Mouse (Mus musculus): Measurements from ENCODE around the gene D16Ertd472e. TPM values are rescaled to one million over a fixed set of nuclear protein-coding genes. Genes with fewer than 3 reads are reported as not detected.
A peak's percentile ranks its signal among the peaks of the same experiment; 100 is the strongest.

Gene D16Ertd472e
- total RNA-seq, 2 experiments from 2014 or later, result 1.3 to 13.4 TPM

DNA sequence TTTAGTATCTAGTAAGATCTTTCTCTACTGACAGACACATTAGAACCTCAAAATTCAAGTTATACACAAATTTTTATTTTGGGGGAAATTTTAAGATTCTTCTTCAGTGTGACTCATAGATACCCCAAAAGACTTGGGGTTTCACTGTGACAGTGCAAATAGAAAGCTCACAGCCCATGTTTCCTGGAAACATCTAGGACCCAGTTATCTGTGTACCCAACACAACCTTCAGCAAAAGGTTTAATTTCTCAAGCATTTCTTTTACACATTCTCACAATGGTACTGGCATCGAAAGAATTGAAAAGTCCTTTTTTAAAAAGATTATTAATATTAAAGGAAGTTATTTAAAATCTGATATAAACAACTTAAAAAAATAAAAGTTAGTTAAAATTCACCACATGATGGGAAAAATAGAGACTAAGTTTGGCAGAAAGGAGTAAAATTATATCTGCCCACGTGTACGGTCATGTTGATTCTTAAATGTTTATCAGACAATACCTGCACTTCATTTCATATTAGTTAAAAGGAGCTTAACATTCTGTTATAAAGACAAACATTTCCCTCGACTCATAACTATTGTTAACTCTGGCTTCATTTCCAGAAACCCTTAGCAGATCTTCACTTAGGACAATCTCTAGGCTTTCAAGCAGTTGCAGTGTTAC is 1.2 kb downstream of the D16Ertd472e start:
- no peak for ATAC-seq (replicated peaks; ENCODE audit: low FRiP score, poor library complexity, severe bottlenecking)

DNA sequence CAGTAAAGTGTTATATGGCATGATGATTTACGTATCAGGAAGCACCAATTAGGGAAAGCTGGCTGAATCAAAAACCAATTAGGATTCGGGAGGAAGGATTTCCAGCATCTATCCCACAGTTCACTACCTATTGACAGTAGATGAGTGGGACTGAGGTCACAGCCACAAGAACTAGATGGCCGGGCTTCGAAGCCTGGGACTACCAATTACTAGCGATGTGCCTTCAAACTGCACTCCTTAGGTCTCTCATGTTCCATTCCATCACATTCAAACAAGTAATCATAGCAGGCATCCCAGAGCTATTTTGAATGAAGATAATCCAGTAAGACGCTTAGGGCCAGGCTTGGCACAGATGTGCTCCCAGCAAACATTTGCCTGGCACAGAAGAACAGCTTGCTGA is 2.3 kb downstream of the D16Ertd472e start:
- no peak for ATAC-seq (replicated peaks; ENCODE audit: low FRiP score, poor library complexity, severe bottlenecking)

DNA sequence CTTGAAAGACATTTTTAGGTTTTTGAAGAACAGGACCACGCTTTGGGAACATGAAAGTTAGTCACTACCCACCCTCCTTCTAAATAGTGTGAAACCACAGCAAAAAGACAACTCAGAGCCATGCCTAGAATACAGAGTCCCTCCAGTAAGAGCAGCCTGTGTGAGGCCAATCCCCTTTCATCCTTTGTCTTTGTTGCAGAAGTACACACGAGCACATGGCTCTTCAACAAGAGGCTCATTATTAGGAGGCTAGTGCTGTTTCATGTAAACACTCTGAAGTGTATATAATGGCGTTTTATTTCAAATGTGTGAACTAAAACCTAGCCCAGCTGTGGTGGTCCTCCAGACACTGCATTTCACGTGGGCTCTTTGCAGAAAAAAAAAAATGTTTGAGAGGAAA is 3.5 kb downstream of the D16Ertd472e start:
- ATAC-seq (replicated peaks; ENCODE audit: low FRiP score, poor library complexity, severe bottlenecking), result no peak

DNA sequence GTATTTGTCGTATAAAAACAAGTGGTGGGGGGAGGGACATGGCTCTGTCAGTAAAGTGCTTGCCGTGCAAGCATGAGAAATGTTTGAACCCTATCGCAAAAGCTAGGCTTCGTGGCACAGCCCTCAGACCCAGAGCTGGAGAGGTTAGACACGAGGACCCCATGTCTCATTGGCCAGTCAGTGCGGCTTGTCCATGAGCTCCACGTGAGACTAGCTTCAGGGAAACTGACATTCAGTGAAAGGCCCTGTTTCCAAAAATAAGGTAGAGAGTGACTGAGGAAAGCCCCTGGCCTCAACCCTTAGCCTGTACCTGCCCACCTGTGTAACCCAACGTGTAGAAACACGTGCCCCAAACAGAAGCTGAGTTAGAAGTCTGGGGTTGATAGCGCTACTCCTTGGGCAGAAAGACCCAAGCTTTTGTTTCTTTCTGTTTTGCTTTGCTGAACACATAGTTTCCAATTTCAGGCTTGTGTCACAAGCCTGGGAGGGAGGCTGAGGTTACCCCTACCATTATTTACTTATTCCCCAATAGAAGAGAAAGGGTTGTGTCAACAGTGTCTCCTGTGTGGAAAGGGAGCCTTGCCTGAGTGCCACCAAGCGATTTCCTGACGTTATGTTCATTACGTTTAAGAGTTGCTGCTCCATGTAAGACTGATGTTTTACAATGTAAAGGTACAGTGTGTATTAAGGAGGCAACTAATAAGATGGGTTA is 12.2 kb downstream of the D16Ertd472e start:
- ATAC-seq (replicated peaks; ENCODE audit: low FRiP score, poor library complexity, severe bottlenecking), result no peak

DNA sequence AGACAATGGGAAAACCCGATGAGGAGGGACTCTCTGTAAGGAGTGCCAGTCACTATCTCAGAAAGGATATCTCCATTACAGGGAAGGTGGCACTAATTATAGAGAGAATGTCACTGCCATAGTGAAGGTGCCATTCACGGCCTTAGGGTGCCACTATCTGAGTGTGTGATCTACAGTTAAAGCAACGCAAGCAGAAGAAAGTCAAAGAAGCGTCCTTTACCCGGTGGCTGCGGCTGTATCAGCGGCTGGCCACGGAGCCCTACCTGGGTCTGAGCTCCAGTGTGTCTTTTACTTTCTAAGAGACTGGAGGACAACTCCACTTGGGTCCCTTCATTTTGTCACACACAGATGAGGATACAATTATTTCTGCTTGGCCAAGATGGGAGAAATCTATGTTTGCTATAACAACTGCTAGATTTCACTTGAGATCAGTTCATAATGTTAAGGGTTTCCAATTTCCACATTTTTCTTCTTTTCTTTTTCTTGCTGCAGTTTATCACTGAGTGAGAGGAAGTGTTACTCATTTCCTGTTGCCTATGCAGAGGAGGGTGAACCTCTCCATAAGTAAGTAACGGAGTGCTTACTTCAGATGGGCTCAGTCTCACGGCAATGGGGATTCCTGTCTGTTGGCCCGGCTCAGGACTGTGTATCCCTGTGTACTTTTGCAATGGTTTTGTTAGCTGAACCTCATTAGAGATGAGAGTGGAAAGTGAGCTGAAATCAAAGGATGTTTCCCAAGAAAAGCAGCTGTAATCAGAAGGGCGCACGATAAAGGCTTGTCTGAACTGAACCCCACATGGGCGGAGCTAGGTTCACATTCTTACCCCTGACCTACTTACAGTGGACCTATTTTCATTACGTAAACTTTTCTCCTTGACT is 13.2 kb downstream of the D16Ertd472e start:
- no peak for ATAC-seq (replicated peaks; ENCODE audit: low FRiP score, poor library complexity, severe bottlenecking)

DNA sequence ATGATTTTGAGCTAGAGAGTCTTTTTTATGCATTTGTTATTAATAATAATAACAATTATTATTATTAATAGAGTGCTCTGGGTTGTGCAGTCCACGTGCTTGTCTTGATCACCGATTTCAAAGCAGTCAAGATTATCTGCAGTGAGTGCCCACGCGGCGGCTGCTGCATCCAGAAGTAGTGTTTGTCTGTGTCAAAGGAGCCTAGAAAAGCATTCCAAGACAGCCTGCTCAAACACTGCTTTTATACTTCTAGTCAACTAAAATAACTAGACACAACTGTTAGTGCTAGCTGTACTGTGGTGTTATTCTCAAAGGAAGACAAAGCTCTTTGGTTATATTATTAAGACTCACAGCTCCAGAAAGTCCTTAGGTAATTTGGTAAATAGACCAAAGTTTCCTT is 15.9 kb downstream of the D16Ertd472e start:
- no peak for ATAC-seq (replicated peaks; ENCODE audit: low FRiP score, poor library complexity, severe bottlenecking)

DNA sequence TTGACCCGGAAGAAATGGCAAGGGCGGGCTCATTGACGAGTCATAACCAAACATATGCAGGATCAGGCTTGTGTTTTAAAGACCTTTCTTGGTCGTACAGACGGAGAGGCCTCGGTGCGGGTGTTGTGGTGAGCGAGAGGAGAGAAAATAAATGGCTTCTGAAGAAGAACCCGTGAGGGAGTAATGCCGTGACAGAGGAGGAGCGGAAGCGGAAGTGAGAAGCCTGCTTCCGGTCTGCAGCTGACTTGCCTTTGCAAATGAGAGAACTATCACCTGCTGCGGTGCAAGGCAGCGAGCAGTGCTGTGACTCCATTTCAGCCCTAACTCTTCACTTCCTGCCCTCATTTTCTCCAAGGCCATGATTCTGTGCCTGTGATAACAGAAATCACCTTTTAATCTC is 16.4 kb downstream of the D16Ertd472e start:
- ATAC-seq (replicated peaks; ENCODE audit: low FRiP score, poor library complexity, severe bottlenecking), result no peak

DNA sequence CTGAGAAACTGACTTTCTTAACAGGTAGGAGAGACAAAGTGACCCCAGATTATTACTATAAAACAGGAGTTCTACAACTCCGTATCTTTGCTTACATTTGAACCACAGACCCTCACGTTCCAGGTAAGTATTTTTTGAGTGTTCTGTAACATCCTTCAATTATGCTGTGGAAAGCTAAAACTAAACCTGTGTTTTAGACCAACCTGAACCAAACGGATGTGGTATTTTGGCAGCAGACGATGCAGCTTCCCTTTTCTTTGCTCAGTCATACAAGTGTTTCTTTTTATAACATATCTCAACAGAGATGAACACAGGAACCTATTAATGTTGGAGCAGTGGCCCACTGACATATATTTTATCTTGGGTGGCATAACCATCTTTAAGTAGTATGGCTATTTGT is 18.9 kb downstream of the D16Ertd472e start:
- no peak for ATAC-seq (replicated peaks; ENCODE audit: low FRiP score, poor library complexity, severe bottlenecking)

DNA sequence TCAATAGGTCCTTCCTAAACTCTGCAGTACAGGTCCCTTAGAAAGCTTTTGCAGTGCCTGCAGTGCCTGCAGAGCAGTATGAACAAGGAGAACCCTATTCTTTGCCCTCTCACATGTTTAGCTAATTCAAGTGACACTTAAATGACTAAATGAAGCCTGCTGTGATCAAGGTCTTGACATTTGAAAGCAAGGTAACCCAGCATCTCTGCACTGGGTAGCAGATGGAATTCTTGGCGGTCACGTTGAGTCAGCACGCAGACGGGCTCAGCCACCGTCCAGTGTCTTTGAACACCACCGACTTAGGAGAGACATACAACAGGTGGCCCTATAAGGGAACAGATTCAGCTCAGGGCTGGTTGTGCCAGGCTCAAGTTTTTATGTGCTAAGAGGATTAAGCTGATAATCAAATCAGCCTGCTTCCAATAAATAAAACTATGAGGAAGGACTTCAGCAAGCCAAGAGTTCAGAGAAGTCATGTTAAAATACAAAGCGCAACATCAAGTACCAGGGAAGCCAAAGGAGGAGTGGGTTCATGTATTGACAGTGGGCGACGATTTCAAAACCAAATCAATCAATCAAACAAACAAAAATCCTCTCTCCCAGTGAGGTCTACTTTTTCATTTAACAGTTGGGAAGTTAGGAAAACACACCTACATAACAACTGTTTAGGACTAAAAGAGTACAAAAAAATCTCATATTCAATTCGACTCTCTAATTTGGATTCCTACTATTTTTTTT is 21.4 kb downstream of the D16Ertd472e start:
- no peak for ATAC-seq (replicated peaks; ENCODE audit: low FRiP score, poor library complexity, severe bottlenecking)

DNA sequence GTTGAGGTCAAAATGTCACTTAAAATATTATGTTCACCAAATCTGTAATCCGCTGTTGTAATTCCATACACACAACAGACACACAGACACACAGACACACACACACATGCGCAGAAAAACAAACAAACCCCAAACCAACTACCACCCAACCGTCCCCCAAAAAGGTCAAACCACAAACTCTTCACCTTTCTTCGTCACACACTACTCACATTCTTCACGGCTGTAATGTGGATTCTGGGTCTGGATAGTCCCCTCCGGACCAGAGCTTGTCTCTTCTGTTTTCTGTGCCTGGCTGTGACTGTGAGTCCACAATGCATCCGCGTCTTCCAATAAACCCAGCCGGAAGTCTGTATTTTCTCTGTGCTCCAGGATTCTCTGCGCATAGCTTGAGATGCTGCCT is 29.1 kb downstream of the D16Ertd472e start:
- ATAC-seq (replicated peaks; ENCODE audit: low FRiP score, poor library complexity, severe bottlenecking), result no peak

DNA sequence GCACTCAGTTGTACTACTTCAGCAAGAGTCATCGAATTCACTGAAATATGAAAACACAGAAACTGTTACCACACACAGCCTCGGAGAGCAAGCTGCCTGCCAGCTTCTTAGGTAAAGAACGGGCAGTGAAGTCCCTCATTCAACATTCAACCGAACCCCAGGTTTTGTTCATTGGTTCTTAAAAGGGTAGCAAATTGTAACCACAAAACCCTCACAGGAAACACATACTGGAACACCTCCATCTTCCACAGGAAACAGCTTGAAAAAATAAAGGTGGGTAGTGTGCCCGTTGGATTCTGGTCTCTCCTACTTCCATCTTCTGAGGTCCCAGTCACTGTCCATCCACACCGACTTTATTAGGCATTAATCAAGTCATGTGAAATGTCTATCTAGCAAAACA is 30.0 kb downstream of the D16Ertd472e start:
- ATAC-seq (replicated peaks; ENCODE audit: low FRiP score, poor library complexity, severe bottlenecking), result no peak

DNA sequence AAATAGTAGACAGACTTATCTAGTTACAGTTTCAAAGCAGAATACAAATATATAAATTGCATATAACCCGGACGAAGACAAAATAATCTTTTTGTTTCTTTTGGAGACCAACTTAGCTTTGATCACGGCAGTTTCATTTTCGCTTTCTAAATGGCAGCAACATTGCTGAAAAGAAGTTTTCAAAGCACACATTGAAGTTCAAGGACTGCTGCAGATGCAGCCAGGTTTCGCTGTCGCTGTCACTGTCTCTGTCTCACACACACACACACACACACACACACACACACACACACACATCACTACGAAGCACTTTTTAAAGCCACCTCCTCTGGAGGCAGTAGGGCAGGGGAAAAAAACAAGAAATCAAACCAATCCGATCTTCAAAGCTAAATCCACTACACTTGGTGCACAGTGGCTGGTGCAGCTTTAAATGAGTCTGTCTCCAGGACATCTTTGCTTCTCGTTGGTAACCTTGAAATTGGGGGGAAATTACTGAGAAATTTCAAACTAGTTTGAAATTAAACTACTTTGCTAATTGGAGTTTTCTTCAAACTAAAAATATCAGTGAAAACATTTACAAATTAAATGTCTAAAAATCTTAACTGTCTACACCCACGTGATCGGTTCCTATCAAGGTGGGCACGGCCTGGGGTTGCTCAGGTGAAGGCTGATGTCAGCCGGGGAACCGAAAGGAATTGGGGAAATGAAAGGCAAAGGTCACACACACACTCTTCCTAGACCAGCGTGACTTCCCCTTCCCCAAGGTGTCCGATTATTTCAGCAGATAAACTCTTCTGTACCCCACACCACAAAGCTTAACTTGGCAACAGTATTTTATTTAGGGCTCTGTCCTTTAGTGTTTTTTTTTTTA is 35.9 kb downstream of the D16Ertd472e start:
- ATAC-seq (replicated peaks; ENCODE audit: low FRiP score, poor library complexity, severe bottlenecking), result peak; percentile 56; the same call in 1 of the 2 replicates

DNA sequence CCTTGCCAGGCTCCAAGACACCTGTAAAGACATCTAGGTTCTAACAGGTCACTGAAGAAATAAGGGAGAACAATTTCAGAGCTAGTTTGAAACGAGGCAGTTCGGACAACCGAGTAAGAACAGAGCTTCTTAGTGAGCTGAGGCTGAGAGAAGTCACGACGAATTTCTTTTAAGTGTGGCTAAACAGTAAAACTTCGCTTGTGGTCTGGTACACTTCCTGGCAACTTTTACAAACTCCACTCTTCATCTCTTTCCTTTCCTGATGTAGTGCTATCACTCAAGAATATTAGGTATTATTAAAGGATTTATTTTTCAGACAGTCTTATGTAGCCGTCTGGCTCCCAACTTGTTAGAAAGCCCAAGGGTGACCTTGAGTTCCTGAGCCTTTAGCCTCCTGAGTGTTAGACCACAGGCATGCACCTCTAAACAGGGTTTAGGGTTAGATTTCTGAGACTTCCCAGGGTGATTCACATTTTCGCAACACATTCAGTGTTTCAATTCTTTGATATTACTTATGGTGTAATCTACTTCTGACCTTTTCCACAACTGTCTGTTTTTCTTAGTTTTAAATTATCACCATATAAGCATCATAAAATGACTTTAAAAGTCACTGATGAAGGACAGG is 38.6 kb downstream of the D16Ertd472e start:
- ATAC-seq (replicated peaks; ENCODE audit: low FRiP score, poor library complexity, severe bottlenecking), result no peak

DNA sequence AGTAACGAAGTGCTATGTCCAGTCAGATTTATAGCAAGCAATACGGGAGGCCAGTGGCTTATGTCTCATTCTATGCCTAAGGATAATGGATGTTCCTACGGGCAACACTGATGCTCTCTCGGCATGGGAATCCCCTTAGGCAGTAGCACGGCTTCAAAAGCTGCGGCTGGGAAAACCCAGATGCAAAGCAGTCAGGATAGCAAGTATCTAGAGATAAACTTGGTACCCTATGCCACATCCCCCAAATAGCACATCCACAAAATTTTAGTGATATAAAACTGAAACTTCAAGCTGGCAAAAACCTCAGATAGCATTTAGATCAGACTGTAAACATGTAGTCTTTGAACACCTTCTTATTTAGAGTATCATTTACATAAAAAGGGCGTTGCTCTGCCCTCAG is 39.2 kb downstream of the D16Ertd472e start:
- ATAC-seq (replicated peaks; ENCODE audit: low FRiP score, poor library complexity, severe bottlenecking), result no peak

DNA sequence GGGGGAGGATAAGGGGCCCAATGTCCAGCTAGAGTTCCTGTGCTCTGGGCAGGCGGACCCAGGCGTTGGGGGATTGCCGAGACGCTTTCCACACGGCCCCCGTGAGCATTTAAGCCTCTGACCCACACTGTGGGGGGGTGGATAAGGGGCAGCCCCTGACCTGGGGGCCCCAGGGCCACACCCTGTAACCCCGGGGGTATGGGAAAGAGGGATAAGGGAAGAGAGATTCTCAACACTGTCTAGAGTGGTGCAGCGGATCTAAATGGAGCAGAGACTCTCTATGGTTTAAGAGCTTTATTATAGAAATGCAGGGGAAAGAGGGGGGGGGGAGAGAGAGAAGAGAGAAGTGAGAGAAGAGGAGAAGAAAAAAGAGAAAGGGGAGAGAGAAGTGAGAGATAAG is 42.0 kb downstream of the D16Ertd472e start:
- no peak for ATAC-seq (replicated peaks; ENCODE audit: low FRiP score, poor library complexity, severe bottlenecking)

DNA sequence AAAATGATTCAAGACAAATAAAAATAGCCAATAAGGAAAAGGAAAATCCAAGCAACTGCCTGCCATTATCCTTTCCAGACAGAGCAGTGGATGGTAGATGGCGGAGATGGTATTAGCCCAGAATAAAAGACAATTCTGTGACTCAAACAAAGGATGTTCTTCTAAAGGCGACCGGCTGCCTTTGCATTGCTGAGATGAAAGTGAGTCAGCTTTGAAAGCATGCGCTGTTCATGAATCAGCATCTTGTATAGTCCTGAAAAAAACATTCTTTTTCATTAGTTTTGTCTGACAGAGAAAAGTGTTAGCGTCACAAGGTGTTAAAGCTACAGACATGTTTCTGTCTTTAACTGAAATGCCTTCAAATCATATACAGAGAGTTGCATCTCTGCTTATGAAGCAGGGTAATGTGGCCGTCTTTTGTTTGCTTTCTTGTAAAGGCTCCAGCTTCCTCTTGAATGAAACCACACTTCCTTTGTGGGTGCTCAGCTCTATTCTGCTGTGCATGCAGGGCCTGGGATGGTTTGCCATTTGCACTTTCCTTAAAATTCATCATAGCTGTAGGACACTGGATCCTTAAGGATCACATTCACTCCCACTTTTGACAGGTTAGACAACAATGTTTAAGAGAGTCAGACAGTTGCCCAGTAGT is 44.4 kb downstream of the D16Ertd472e start:
- no peak for ATAC-seq (replicated peaks; ENCODE audit: low FRiP score, poor library complexity, severe bottlenecking)

DNA sequence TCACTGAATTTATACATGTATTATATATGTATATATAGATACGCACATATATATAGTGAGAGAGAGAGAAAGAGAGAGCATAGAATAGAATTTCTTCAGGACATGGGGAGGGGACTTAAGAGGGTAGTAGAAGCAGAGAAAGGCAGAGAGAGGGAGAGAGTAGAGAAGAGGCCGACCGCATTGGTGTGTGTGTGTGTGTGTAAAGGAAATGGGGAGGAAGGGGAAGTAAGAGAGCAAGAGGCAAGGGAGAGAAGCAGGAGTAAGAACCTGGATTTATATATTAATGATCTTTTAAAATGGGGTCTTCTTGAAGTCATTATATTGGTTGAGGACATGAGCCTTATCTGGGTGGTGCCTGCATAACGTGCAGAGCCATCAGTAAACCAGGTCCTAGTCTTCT is 53.5 kb downstream of the D16Ertd472e start:
- no peak for ATAC-seq (replicated peaks; ENCODE audit: low FRiP score, poor library complexity, severe bottlenecking)

DNA sequence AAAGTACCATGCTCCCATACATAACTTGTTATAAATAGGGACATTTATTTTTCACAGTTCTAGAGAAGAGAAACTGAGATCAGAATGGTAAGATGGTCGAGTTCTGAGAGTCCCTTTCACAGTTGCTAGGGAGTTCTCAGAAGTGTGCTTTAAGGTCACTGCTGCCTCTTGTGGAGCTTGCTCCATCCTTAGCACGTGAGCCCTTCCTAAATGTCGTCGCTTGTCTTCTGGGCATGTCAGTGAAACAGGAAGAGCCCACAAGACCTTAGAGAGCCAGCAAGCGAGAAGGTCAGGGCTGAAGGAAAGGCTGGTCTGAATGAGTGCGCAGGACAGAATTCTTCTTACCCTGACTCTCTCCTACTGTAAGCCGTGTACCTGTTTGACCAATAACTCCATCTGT is 57.8 kb downstream of the D16Ertd472e start:
- ATAC-seq (replicated peaks; ENCODE audit: low FRiP score, poor library complexity, severe bottlenecking), result no peak
